Comparison of ENCODE assay signal across 7 mouse cellular contexts in genomic region chr9:85748204-85749141, GRCm38 (mm10). TPM values are rescaled to one million over a fixed set of nuclear protein-coding genes. Genes with fewer than 3 reads are reported as not detected.
A peak's percentile ranks its signal among the peaks of the same experiment; 100 is the strongest.
DNase-seq lines count a peak whose midpoint lies in the region; ATAC-seq lines count a peak whose summit lies in the region.

No protein-coding gene starts in this region.

- H3K36me3 ChIP-seq in midbrain, embryonic 11.5 days (ENCODE audit: control insufficient read depth, insufficient read depth, low read length): no peaks in the 10 kb centered on the region

- peak; percentile 88 for DNase-seq in adipocyte (ENCODE audit: low spot score)
- peak; percentile 78 for DNase-seq in cerebellum, postnatal 36 days
- peak; percentile 82 for DNase-seq in gastrocnemius, adult 18-20 months (ENCODE audit: low spot score)
- DNase-seq in hindlimb bud, embryonic 11.5 days (ENCODE audit: extremely low spot score, low read depth, low spot score): peak; percentile 66
- DNase-seq in left cerebral cortex, postnatal 4 days: peak; percentile 85
- DNase-seq in midbrain, embryonic 11.5 days (ENCODE audit: low spot score, missing footprints): peak; percentile 98
- peak; percentile 81 for DNase-seq in spleen, adult 12 weeks (ENCODE audit: low spot score)

- no peaks in the 10 kb centered on the region for H3K27me3 ChIP-seq in midbrain, embryonic 11.5 days (ENCODE audit: control insufficient read depth, insufficient read depth, low read length)

- H3K9ac ChIP-seq in midbrain, embryonic 11.5 days (ENCODE audit: low read length): peak overlapping the region; percentile 95

- ATAC-seq in midbrain, embryonic 11.5 days (ENCODE audit: low FRiP score): peak; percentile 83

- 2% methylated on average over 43 of the region's 43 CpGs for WGBS in midbrain, embryonic 11.5 days

- H3K27ac ChIP-seq in midbrain, embryonic 11.5 days (ENCODE audit: low read depth, low read length): peak overlapping the region; percentile 93

- H3K4me1 ChIP-seq in midbrain, embryonic 11.5 days (ENCODE audit: control insufficient read depth, insufficient read depth, low read length): peaks cover 6% of the 10 kb centered on the region; the same call in 1 of the 2 replicates

- H3K4me2 ChIP-seq in midbrain, embryonic 11.5 days: peak overlapping the region; percentile 61

- H3K4me3 ChIP-seq in midbrain, embryonic 11.5 days (ENCODE audit: low read depth, low read length): peak overlapping the region; percentile 89

- H3K9me3 ChIP-seq in midbrain, embryonic 11.5 days (ENCODE audit: control insufficient read depth, low read length): no peaks in the 10 kb centered on the region

- intact Hi-C loops in left cerebral cortex, postnatal 4 days (cut with DNase I): no loop called here

RNA-seq across cellular contexts. Expression of gene Ibtk, which starts 0.7 kb away (rescaled TPM):
- 10 to 100 TPM; 47.3 to 48.2 TPM for total RNA-seq in gastrocnemius, adult 18-20 months (2021)
- 10 to 100 TPM; 38.0 to 38.2 TPM for total RNA-seq in left cerebral cortex, postnatal 4 days (2021)
- 42.5 and 46.4 TPM in 2 replicates for polyA plus RNA-seq in midbrain, embryonic 11.5 days (2014; fragmentation: Nextera tagmentation; extraction: Ambion mirVana)

Comparison
In these comparisons a context has a peak if more than half of its experiments do, and no peak if none do; other contexts are left out.
1. Peak in every context shown above with its lines: DNase-seq, ATAC-seq, H3K4me3 ChIP-seq and H3K27ac ChIP-seq.